Mouse (Mus musculus) c-Kit-positive CD71-positive TER-119-negative erythroid progenitor cells, embryonic 14.5 days (primary cell): ENCODE measurements at regions not wholly inside any gene's neighbourhood (a gene's known extent, or its start where the extent isn't known, plus 50 kb on each side); places are given as distances from the start of the nearest gene placed in this dataset.

Experiments used
- DNase-seq: peaks from one replicate; pipeline ENCODE4 v3.0.0-alpha.2; 2013; ENCODE audit warnings: low read depth

DNA sequence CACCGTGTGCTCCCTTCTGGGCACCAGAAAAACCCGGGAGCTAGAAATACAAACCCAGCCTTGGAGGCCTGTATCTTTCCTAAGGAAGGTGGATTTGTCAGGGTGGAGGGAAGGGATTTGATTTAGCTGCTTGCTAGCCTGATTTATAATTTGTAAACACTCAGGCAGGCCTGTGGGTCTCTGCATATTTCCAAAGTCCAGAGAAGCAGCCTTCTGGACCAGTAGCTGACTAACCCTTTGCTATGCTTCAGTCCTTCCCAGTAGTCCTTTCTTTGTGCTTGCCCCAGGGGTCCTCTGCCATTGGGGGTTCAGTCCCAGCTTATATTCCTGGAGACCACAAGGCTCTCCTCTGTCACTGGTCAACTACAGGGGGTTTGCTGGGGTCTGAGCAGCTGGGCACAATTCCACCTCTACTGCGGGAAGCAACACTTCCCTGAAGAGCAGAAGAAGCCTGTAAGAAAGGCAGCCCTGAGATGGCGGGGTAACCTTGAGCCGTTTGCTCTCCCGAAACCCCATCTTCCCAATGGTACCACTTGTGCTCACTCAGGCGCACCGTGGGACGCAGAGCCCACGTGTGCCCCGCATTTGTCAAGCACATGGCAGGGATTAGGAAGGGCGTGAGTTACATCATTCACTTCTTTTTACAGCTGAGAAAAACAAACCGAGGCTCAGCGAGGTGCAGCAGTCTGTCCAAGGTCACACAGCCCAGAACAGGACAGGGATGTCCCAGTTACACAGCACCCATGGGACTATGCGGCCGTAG is 85.7 kb downstream of the 1700001O22Rik start:
- DNase-seq = no peak

GRCm38 (mm10) chr2:30716580-30717565 is 86.6 kb downstream of the 1700001O22Rik start:
- no peak for DNase-seq

GRCm38 (mm10) chr2:30715720-30716310 is 87.6 kb downstream of the 1700001O22Rik start:
- DNase-seq = no peak

GRCm38 (mm10) chr2:30713535-30713934 is 89.9 kb downstream of the 1700001O22Rik start:
- no peak for DNase-seq

GRCm38 (mm10) chr2:30712841-30713401 is 90.5 kb downstream of the 1700001O22Rik start:
- DNase-seq = no peak

- no peak for DNase-seq
Measured at GRCm38 (mm10) chr2:30711853-30712498, 91.5 kb downstream of the 1700001O22Rik start.

DNA sequence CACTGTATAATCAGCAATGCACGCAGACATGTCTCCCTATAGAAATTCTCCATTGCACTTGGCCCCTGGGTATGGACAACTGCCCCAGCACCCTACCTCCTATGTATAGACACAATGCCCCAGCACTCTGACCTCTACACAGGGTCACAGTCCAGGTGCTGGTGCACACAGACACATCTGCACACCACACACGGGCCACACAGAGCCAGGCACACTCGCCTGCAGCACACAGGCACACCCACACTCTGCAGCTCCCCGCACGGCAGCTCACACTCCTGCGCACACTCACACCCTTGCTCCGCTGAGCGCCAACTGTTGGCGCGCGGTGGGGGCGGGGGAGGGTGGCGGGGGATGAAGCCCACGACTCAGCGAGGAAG is 92.0 kb downstream of the 1700001O22Rik start:
- DNase-seq = no peak

DNA sequence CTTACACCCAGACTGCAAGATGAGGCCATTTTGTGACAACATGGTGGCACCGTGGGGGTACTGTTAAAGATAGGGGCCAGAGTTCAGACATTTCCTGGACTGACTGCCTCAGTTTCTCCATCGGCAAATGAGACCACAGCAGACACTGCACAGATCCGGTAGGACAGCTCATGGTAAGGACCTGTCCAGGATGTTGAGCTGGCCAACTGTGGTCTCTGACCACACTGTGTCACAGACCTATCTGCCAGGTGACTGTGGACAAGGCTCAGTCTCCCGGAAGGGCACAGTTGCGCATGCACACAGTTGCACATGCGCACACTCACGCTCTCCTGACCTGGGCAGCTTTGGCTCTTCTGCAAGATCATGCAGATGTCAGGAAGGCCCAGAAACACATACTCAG is 92.6 kb downstream of the 1700001O22Rik start:
- DNase-seq = no peak

- DNase-seq = no peak
Measured at GRCm38 (mm10) chr2:30709386-30709884, 94.0 kb downstream of the 1700001O22Rik start.

GRCm38 (mm10) chr2:30708762-30709385 is 94.6 kb downstream of the 1700001O22Rik start:
- DNase-seq = no peak

DNA sequence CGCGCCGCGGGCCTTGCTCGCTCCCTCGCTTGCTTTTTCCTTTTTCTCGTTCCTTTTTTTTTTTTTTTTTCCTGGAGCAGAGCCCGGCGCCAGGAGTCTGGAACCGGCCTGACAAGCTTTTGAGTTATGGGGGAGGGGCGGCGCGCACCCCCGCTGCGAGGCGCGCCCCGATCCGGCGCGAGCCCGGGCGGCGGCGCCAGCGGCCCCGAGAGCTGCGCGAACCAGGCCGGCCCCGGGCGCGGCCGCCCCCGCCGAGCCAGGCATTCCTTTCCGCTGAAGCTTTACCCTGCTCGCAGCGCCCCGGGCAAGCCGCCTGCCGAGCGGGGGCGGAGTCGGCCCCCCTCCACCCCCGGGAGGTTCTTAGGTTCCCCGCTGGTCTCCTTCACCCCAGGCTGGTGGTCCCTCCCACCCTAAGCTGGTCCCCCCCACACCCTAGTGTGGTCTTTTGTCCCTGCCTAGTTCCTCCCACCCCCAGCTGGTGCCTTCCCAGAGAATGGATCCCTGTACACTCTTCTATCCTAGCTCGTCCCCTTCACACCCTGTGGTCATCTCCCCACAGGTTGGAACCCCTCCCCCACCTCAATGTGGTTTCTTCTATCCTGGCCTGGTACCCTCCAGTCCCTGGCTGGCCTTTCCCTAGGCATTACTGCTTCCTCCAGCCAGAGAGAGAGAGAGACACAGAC is 95.3 kb downstream of the 1700001O22Rik start:
- no peak for DNase-seq

DNA sequence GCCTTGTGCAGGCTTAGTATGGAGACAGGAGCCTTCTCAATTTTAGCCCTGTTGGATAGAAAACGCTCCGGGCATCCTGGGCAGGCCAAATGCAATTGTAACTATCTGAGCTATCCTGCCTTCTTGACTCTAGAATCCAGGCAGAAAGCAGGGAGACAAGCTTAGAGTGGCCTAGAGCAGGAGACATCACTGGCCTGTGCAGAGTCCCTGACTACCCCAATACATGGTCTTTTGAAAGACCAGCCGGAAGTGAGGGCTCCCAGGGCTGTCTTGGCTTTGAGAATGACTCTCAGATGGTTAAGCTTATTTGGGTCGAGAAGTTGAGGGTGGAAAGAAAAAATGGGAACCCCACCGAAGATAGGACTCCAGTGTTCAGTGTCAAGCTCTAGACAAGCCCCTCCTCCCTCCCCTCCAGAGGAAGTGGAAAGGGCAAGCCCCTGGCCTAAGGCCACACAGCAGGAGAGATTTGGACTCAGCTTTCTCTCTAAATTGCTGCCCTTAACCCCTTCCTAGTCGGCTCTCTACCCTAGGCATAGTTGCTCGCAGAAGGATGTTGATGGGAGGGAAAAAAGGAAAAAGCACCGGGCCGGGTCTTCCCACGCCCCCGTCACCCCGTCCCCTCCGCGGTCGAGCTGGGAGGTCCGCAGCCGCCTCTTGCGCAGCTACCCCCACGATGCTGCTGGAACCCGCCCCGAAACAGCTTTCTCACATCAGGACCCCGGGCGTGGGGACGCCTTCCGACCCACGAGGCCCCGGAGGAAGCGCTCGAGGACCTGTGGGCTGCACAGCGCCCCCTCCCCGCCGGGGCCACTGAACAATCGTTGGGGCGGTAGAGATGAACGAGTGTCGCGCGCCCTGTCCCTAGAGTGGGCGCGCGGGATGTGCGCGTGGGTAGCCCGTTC is 96.1 kb downstream of the 1700001O22Rik start:
- DNase-seq = no peak

- no peak for DNase-seq
Measured at GRCm38 (mm10) chr2:30706036-30706435, 97.4 kb downstream of the 1700001O22Rik start.

DNA sequence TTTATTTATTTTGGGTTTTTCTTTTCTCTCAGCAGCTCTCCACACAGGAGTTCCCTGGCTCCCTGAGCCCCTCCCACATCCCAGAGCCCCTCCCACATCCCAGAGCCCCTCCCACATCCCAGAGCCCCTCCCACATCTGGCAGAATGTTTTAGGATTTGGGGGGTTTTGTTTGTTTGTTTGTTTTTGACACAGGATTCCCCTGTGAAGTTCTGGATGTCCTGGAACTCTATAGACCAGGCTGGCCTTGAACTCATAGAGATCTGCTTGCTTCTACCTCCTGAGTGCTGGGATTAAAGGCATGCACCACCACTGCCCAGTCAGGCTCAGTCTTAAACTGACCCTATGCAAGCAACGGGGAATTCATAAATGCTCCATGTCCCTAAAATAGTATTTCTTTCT is 100.2 kb downstream of the 1700001O22Rik start:
- no peak for DNase-seq

- DNase-seq = no peak
Measured at GRCm38 (mm10) chr2:30702711-30703110, 100.8 kb downstream of the 1700001O22Rik start.

GRCm38 (mm10) chr2:30700890-30701289 is 102.6 kb downstream of the 1700001O22Rik start:
- no peak for DNase-seq

DNA sequence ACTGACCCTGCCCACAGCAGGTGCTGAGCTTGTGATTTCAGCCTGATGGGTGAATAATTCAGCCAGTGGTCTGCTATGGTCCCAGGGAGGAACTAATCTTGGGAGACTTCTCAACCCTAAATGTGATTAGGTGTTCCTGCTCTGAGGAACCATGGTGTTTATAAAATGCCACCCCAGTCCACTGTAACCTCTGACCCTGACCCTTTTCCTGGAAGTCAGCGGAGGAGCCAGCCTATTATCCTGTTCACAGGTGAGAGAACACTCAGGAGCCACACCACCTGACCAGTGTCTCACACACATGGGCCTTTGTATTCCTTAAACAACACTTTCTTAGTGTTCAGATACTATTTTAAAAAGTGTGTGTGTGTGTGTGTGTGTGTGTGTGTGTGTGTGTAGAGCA is 103.0 kb downstream of the 1700001O22Rik start:
- no peak for DNase-seq

- peak; percentile 62 for DNase-seq
Measured at GRCm38 (mm10) chr2:30699797-30700454, 103.5 kb downstream of the 1700001O22Rik start.
